Mouse (Mus musculus): ENCODE measurements around the gene Gm19402. TPM values are rescaled to one million over a fixed set of nuclear protein-coding genes. Genes with fewer than 3 reads are reported as not detected.

Gene Gm19402
- total RNA-seq, 2 experiments from 2014 or later = not detected

DNA sequence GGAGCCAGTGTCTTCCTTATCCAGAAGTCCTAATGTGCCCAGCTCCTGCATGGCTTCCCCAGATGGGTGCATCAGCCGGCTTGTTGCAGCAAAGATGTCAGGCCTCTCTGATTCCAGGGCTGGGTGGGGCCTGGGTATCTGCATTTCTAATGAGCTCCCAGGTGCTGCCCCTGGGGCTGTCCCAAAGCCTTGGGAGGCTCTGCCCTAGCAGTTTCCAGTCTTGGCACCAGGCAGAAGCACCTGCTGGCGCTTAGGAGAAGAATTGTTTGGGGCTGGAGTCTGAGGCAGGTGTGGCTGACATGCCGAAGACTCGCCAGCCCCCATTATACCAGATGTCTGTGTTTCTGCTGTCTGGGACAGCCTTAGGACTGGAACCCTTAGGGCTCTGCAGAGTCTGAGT lies 19.8 kb downstream of the Gm19402 start:
- ATAC-seq (replicated peaks; ENCODE audit: low FRiP score, poor library complexity, severe bottlenecking) = no peak

DNA sequence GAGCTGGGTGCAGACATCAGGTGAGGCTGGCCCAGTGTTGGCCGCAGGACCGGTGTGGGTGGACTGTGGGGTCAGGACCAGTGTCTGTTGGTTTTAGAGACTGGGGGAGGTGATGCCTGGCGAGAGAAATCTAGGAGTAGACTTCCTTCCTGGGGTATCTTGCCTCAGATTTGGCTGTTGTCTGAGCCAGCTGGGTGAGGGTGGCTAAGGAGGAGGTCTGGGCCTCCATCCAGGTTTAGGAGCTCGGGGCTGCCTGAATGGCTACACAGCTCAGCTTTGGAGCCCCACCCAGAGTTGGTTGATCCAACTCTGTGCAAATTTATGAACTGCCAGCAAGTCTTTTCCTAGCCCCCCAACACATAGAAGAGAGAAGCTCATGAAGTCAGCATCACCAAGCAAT lies 23.2 kb downstream of the Gm19402 start:
- ATAC-seq (replicated peaks; ENCODE audit: low FRiP score, poor library complexity, severe bottlenecking) = no peak

DNA sequence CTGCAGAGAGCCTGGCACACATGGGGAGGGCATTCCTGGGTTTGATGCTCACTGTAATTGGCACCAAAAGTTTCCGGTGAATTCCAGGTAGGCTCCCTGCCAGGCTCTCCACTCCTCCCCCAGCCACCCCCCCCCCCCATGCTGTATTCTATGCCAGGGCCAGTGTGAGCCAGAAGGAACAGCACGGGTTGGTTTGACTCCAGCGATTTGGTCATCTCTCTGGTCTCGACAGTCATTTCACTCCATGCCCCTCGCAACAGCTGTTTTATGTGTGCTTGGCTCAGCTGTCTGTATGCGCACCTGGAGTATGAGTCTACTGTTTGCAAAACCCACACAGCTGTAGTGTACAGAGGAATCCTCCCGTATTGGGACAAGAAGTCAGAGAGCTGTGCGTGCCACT lies 24.2 kb downstream of the Gm19402 start:
- ATAC-seq (replicated peaks; ENCODE audit: low FRiP score, poor library complexity, severe bottlenecking) = no peak

DNA sequence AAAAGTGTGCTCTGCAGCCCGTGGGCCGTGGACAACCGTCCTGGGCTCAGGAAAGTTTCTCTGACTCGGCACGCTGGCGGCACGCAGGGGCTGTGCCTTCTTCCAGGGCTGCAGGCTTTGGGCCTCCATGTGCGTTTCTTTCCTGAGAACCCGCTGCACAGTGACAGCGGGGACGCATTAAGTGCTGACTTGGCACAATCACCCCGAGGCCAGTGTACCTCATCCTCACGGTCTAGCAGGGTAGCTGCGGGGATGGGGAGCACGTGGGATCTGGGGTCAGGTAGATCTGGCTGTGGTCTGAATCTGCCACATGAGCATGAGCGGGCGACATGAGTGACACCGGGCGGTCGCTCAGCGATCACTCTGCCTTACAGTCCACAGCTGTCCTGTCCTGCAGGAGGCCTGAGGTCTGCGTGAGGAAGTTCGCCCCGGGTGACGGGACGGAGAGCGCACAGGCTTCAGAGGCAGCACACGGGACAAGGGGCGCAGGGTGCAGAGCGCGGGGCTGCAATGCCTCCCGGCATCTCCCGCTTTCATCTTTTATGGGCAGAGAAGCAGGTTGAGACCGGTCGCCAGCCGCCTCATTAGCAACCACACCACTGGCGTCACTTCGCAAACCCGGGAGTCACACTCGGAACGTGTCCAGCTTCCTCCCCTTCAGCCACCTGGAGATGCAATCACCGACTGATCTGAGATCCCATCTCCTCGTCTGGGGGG lies 26.4 kb downstream of the Gm19402 start:
- ATAC-seq (replicated peaks; ENCODE audit: low FRiP score, poor library complexity, severe bottlenecking) = no peak

DNA sequence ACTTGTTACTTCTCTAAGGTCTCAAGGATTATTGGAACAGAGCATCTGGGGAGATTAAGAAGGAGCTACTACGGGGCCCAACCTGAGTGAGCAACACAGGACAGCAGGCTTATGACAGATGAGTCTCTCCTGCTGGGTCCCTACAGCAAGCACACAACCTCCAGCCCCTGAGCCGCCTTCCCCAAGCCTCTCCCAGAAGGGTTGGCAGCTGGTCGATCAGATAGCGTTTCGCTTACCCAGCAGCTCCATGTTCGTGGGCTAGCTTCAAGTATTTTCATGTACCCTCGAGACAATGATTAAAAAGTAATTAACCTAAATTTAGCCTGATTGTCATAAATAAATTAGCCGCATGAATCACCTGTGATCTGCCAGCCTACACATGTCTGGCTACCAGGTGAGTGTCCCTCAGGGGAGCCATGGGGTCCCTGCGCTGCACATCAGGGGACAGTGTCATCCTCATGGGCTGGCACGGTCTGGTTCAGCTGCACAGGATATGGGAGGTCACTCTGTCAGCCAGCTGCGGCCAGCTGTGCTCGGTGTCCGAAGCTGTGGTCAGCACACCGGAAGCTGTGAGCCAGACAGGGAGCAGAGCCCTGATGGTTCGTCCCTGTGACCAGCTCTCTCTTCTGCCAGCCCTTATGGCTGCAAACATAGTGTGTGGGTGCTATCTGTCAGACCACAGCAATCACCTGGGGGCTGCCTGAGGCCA lies 32.1 kb downstream of the Gm19402 start:
- ATAC-seq (replicated peaks; ENCODE audit: low FRiP score, poor library complexity, severe bottlenecking) = no peak

DNA sequence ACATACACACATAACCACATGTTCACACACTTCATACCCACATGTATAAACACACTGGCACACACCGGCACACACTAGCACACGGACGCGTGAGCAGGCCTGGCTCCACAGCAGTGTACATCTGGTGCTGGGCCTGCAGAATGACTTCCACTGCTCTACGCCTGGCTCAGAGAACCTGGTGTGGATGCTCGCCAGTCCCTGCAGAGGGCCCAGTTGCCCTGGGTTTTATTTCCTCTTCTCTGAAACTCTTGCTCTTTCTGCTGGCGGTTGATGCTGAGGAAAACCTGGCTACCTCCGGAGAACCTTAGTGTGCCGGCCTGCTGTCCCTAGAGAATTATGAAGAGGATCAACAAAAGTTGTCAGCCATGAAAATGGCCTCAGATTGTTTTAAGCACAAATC lies 38.5 kb downstream of the Gm19402 start:
- no peak for ATAC-seq (replicated peaks; ENCODE audit: low FRiP score, poor library complexity, severe bottlenecking)

DNA sequence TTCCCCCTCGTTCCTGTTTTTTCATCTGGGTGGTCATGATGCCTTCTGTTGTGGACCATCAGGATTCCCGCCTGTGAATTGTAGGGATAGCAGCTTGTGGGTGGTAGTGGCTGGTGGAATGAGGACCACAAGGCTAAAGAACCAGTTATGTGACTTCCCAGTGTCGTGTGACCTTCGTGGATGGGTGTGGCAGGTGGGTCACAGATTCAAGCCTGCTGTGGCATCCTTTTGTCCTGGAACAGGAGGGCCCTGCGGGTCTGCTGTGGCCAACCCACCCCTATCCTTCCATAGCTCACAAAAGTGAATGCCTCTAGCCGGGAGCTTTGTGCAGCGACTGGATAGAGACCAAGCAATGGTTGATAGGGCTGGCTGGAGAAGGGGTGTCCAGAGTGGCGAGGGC lies 42.7 kb downstream of the Gm19402 start:
- no peak for ATAC-seq (replicated peaks; ENCODE audit: low FRiP score, poor library complexity, severe bottlenecking)

DNA sequence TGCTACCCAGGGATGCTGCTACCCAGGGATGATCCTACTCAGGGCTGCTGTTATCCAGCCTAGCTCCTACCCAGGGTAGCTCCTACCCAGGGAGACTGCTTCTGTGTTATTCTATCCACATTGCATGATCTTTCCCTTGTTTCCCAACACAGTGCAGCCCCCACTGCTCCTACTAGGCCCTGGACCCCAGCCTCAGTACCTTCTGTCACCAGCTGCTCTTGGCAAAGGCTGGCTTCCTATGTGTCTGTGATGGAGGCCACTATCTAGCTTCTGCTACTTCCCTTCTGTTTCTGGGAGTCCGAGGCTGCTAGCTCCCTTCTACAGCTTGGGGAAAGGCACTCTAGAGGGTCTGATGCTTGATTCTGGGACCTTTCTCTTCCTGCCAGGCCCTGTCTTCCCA lies 43.1 kb downstream of the Gm19402 start:
- ATAC-seq (replicated peaks; ENCODE audit: low FRiP score, poor library complexity, severe bottlenecking) = no peak

DNA sequence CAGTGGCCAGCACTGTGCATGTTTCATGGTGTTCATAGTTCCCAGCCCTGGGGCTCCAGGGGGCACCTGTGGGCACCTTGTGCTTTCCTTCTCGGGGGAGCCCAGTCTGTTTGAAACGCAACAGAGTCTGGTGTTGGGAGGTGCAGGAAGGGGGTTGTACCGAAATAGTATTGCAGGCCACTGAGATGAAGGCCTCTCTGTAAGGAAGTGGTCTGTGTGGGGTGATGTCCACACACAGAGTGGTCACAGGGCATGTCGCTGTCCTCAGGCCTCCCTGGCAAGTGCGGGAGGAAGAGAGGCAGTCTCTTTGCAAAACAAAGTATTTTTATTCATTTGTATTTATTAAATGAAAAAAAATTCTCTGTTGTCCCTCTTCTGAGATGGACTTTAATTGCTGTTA lies 45.0 kb downstream of the Gm19402 start:
- no peak for ATAC-seq (replicated peaks; ENCODE audit: low FRiP score, poor library complexity, severe bottlenecking)

DNA sequence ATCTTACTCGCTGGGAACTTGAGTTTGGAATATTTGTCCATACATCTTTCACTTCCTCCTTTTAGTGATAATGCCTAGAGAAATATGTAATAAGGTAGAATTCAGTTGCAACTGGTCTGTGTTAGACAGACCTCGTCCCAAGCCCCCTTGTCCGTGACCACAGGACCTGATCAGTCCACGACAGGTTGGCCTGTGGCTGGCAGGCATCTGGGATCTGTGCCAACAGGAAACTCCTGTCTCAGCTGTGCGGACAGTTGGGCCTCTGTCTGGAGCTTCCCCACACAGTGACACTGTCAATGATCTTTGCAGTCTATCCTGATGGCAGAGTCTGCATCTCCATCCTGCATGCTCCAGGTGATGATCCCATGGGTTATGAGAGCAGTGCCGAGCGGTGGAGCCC lies 47.4 kb downstream of the Gm19402 start:
- ATAC-seq (replicated peaks; ENCODE audit: low FRiP score, poor library complexity, severe bottlenecking) = no peak

Other genes with a start within 250 kb of the Gm19402 start
- gene Fam207a, start 175.0 kb downstream of the Gm19402 start, total RNA-seq (2015; ENCODE audit: low replicate concordance) = 2.2 and 5.9 TPM in 2 replicates
- gene Fam207a, start 175.0 kb downstream of the Gm19402 start, total RNA-seq (2017; ENCODE audit: low replicate concordance) = 13.2 and 16.2 TPM in 2 replicates
- 36.4 and 37.3 TPM in 2 replicates for gene Itgb2, start 160.5 kb downstream of the Gm19402 start, total RNA-seq (2015; ENCODE audit: low replicate concordance)
- 20.9 and 29.3 TPM in 2 replicates for gene Itgb2, start 160.5 kb downstream of the Gm19402 start, total RNA-seq (2017; ENCODE audit: low replicate concordance)
- gene Pttg1ip, start 109.0 kb downstream of the Gm19402 start, total RNA-seq (2015; ENCODE audit: low replicate concordance) = 62.5 and 73.9 TPM in 2 replicates
- 34.0 and 59.3 TPM in 2 replicates for gene Pttg1ip, start 109.0 kb downstream of the Gm19402 start, total RNA-seq (2017; ENCODE audit: low replicate concordance)
- gene Sumo3, start 84.7 kb downstream of the Gm19402 start, total RNA-seq (2015; ENCODE audit: low replicate concordance) = 9.2 and 14.8 TPM in 2 replicates
- 21.1 and 33.6 TPM in 2 replicates for gene Sumo3, start 84.7 kb downstream of the Gm19402 start, total RNA-seq (2017; ENCODE audit: low replicate concordance)
- not detected in 2 replicates for gene Gm49325, start 84.6 kb downstream of the Gm19402 start, total RNA-seq (2015; ENCODE audit: low replicate concordance)
- not detected in 2 replicates for gene Gm49325, start 84.6 kb downstream of the Gm19402 start, total RNA-seq (2017; ENCODE audit: low replicate concordance)
- 6.8 and 9.6 TPM in 2 replicates for gene Ube2g2, start 68.5 kb downstream of the Gm19402 start, total RNA-seq (2015; ENCODE audit: low replicate concordance)
- gene Ube2g2, start 68.5 kb downstream of the Gm19402 start, total RNA-seq (2017; ENCODE audit: low replicate concordance) = 10.4 and 11.3 TPM in 2 replicates
- gene Tspear, start 4.2 kb downstream of the Gm19402 start, total RNA-seq (2015; ENCODE audit: low replicate concordance) = not detected in 2 replicates
- gene Tspear, start 4.2 kb downstream of the Gm19402 start, total RNA-seq (2017; ENCODE audit: low replicate concordance) = not detected in 2 replicates
- not detected in 2 replicates for gene Gm9508, start 6.5 kb upstream of the Gm19402 start, total RNA-seq (2015; ENCODE audit: low replicate concordance)
- gene Gm9508, start 6.5 kb upstream of the Gm19402 start, total RNA-seq (2017; ENCODE audit: low replicate concordance) = not detected in 2 replicates
- gene Gm10272, start 15.9 kb upstream of the Gm19402 start, total RNA-seq (2015; ENCODE audit: low replicate concordance) = not detected in 2 replicates
- not detected in 2 replicates for gene Gm10272, start 15.9 kb upstream of the Gm19402 start, total RNA-seq (2017; ENCODE audit: low replicate concordance)
- gene Gm10024, start 20.7 kb upstream of the Gm19402 start, total RNA-seq (2015; ENCODE audit: low replicate concordance) = not detected in 2 replicates
- gene Gm10024, start 20.7 kb upstream of the Gm19402 start, total RNA-seq (2017; ENCODE audit: low replicate concordance) = not detected in 2 replicates
- not detected in 2 replicates for gene Gm10142, start 25.1 kb upstream of the Gm19402 start, total RNA-seq (2015; ENCODE audit: low replicate concordance)
- gene Gm10142, start 25.1 kb upstream of the Gm19402 start, total RNA-seq (2017; ENCODE audit: low replicate concordance) = not detected in 2 replicates
- not detected in 2 replicates for gene Krtap12-1, start 29.8 kb upstream of the Gm19402 start, total RNA-seq (2015; ENCODE audit: low replicate concordance)
- not detected in 2 replicates for gene Krtap12-1, start 29.8 kb upstream of the Gm19402 start, total RNA-seq (2017; ENCODE audit: low replicate concordance)
- not detected in 2 replicates for gene Gm10100, start 35.7 kb upstream of the Gm19402 start, total RNA-seq (2015; ENCODE audit: low replicate concordance)
- gene Gm10100, start 35.7 kb upstream of the Gm19402 start, total RNA-seq (2017; ENCODE audit: low replicate concordance) = not detected in 2 replicates
- gene Gm18596, start 51.9 kb upstream of the Gm19402 start, total RNA-seq (2015; ENCODE audit: low replicate concordance) = not detected in 2 replicates
- not detected in 2 replicates for gene Gm18596, start 51.9 kb upstream of the Gm19402 start, total RNA-seq (2017; ENCODE audit: low replicate concordance)
- gene Gm9736, start 60.6 kb upstream of the Gm19402 start, total RNA-seq (2015; ENCODE audit: low replicate concordance) = not detected in 2 replicates
- not detected in 2 replicates for gene Gm9736, start 60.6 kb upstream of the Gm19402 start, total RNA-seq (2017; ENCODE audit: low replicate concordance)
- gene Gm3233, start 68.9 kb upstream of the Gm19402 start, total RNA-seq (2015; ENCODE audit: low replicate concordance) = not detected in 2 replicates
- gene Gm3233, start 68.9 kb upstream of the Gm19402 start, total RNA-seq (2017; ENCODE audit: low replicate concordance) = not detected in 2 replicates
- not detected in 2 replicates for gene Gm3238, start 80.6 kb upstream of the Gm19402 start, total RNA-seq (2015; ENCODE audit: low replicate concordance)
- not detected in 2 replicates for gene Gm3238, start 80.6 kb upstream of the Gm19402 start, total RNA-seq (2017; ENCODE audit: low replicate concordance)
- gene Gm7138, start 86.2 kb upstream of the Gm19402 start, total RNA-seq (2015; ENCODE audit: low replicate concordance) = not detected in 2 replicates
- not detected in 2 replicates for gene Gm7138, start 86.2 kb upstream of the Gm19402 start, total RNA-seq (2017; ENCODE audit: low replicate concordance)
- not detected in 2 replicates for gene Gm3250, start 91.8 kb upstream of the Gm19402 start, total RNA-seq (2015; ENCODE audit: low replicate concordance)
- gene Gm3250, start 91.8 kb upstream of the Gm19402 start, total RNA-seq (2017; ENCODE audit: low replicate concordance) = not detected in 2 replicates
- gene Gm7137, start 97.4 kb upstream of the Gm19402 start, total RNA-seq (2015; ENCODE audit: low replicate concordance) = not detected in 2 replicates
- gene Gm7137, start 97.4 kb upstream of the Gm19402 start, total RNA-seq (2017; ENCODE audit: low replicate concordance) = not detected in 2 replicates
- not detected in 2 replicates for gene Gm9639, start 104.3 kb upstream of the Gm19402 start, total RNA-seq (2015; ENCODE audit: low replicate concordance)
- gene Gm9639, start 104.3 kb upstream of the Gm19402 start, total RNA-seq (2017; ENCODE audit: low replicate concordance) = not detected in 2 replicates
- not detected in 2 replicates for gene Gm19668, start 108.4 kb upstream of the Gm19402 start, total RNA-seq (2015; ENCODE audit: low replicate concordance)
- not detected in 2 replicates for gene Gm19668, start 108.4 kb upstream of the Gm19402 start, total RNA-seq (2017; ENCODE audit: low replicate concordance)
- not detected in 2 replicates for gene Gm9507, start 121.1 kb upstream of the Gm19402 start, total RNA-seq (2015; ENCODE audit: low replicate concordance)
- not detected in 2 replicates for gene Gm9507, start 121.1 kb upstream of the Gm19402 start, total RNA-seq (2017; ENCODE audit: low replicate concordance)
- gene Gm2696, start 123.9 kb upstream of the Gm19402 start, total RNA-seq (2015; ENCODE audit: low replicate concordance) = not detected in 2 replicates
- not detected in 2 replicates for gene Gm2696, start 123.9 kb upstream of the Gm19402 start, total RNA-seq (2017; ENCODE audit: low replicate concordance)
- not detected in 2 replicates for gene Krtap10-4, start 136.3 kb upstream of the Gm19402 start, total RNA-seq (2015; ENCODE audit: low replicate concordance)
- gene Krtap10-4, start 136.3 kb upstream of the Gm19402 start, total RNA-seq (2017; ENCODE audit: low replicate concordance) = not detected in 2 replicates
- not detected in 2 replicates for gene Krtap10-10, start 145.2 kb upstream of the Gm19402 start, total RNA-seq (2015; ENCODE audit: low replicate concordance)
- not detected in 2 replicates for gene Krtap10-10, start 145.2 kb upstream of the Gm19402 start, total RNA-seq (2017; ENCODE audit: low replicate concordance)
- gene Gm36176, start 156.0 kb upstream of the Gm19402 start, total RNA-seq (2015; ENCODE audit: low replicate concordance) = not detected in 2 replicates
- not detected in 2 replicates for gene Gm36176, start 156.0 kb upstream of the Gm19402 start, total RNA-seq (2017; ENCODE audit: low replicate concordance)
- gene Gm10318, start 162.1 kb upstream of the Gm19402 start, total RNA-seq (2015; ENCODE audit: low replicate concordance) = not detected in 2 replicates
- not detected in 2 replicates for gene Gm10318, start 162.1 kb upstream of the Gm19402 start, total RNA-seq (2017; ENCODE audit: low replicate concordance)
- gene Gm3285, start 171.2 kb upstream of the Gm19402 start, total RNA-seq (2015; ENCODE audit: low replicate concordance) = not detected in 2 replicates
- gene Gm3285, start 171.2 kb upstream of the Gm19402 start, total RNA-seq (2017; ENCODE audit: low replicate concordance) = not detected in 2 replicates
- gene Lrrc3, start 211.8 kb upstream of the Gm19402 start, total RNA-seq (2015; ENCODE audit: low replicate concordance) = not detected in 2 replicates
- not detected in 2 replicates for gene Lrrc3, start 211.8 kb upstream of the Gm19402 start, total RNA-seq (2017; ENCODE audit: low replicate concordance)